Mouse (Mus musculus): Measurements from ENCODE around the gene B020011L13Rik.
"Not testable (repeated sequence)": the region's sequence is repeated elsewhere in the genome, so short reads cannot be mapped to it uniquely, and the experiment has no call there.

B020011L13Rik gene

DNA sequence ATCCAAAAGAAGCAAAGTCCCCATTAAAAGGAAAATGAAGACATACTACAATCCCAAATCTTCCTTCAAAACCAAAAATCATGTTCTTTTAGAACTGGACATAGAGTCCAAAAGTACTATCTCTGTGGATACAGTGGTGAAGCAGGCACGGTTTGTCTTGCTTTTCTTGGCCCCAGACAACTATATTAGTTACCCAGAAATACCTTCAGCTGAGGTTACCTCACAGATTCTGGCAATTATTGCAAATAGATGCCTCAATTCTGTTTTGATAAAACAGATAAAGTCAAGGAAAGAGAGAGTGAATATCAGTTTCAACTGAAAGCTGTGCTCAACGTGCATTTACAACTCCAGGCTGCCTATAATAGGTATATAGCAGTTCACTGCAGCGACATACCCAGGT is at the start of gene B020011L13Rik:
B020011L13Rik (plus strand) TSS at position 301 of the 400 bp plus-strand sequence.
- in situ Hi-C loops (cut with MboI, MseI), result not testable (repeated sequence)

DNA sequence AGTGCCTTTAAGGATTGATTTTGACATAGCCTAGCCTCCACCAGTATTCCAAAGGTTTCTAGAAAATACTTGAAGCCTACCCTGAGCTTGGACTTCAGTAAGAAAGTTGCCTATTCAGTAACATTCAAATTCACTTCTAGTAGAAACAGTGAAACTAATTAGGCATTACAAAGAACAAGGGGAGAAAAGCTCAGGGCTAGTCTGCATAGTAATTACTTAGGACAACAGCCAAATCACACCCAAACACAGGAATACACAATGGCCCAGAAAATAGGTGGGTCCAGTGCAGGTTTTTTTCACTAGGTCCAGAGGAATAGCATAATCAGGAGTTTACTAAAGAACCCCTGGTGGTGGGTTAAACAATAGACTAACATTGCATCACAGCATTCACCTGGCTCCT is 35.3 kb downstream of the B020011L13Rik start:
- in situ Hi-C loops (cut with MboI, MseI), result not testable (repeated sequence)

GRCm38 (mm10) chr1:117829781-117830180 is 48.8 kb downstream of the B020011L13Rik start, which contains the start of gene Gm28360:
Gene Gm28360, plus strand, starts transcription at chr1:117830081.
- in situ Hi-C loops (cut with MboI, MseI), result loop anchor here (5.0 kb wide), 1 partner anchor 198 kb away; no protein-coding TSS in a partner anchor

- in situ Hi-C loops (cut with MboI, MseI), result not testable (repeated sequence)
Observed at GRCm38 (mm10) chr1:117851718-117852117, 70.8 kb downstream of the B020011L13Rik start.

Measured in T-helper 2 cell (primary cell).